Mouse (Mus musculus): Measurements from ENCODE around the gene Elp4.

GRCm38 (mm10) chr2:105697741-105698140 lies 206.6 kb downstream of the Elp4 start:
- no peak for TF ChIP-seq SIN3A (IDR thresholded peaks at IDR 0.05; ENCODE audit: low read length)
- TF ChIP-seq EP300 (IDR thresholded peaks at IDR 0.05; ENCODE audit: low read depth in 1 of 2, low read length in 2 of 2) = no peak
- TF ChIP-seq USF2 (IDR thresholded peaks at IDR 0.05; ENCODE audit: borderline replicate concordance in 1 of 2, insufficient read depth in 1 of 2, low read depth in 1 of 2, low read length in 2 of 2) = no peak

All from MEL (cell line).